Mouse (Mus musculus): ENCODE data around the gene Mtfmt. TPM values are rescaled to one million over a fixed set of nuclear protein-coding genes. Genes with fewer than 3 reads are reported as not detected.

Gene Mtfmt
- polyA plus RNA-seq, 1 experiment: 5.8 TPM

GRCm38 (mm10) chr9:65444692-65445091 is 9.1 kb downstream of the Mtfmt start:
- H3K4me3 ChIP-seq (ENCODE audit: low read depth, low read length): no peak overlapping the region
- TF ChIP-seq CTCF (IDR thresholded peaks at IDR 0.05; ENCODE audit: extremely low read depth, insufficient read length, insufficient replicate concordance, low read depth, low read length) (no peak), POLR2A (IDR thresholded peaks at IDR 0.05; ENCODE audit: low read depth, low read length) (no peak)
- H3K27me3 ChIP-seq (ENCODE audit: control insufficient read depth, insufficient read depth, low read length): no peaks in the 10 kb centered on the region
- H3K36me3 ChIP-seq (ENCODE audit: control insufficient read depth, insufficient read depth, low read length): peaks cover 57% of the 10 kb centered on the region
- H3K4me1 ChIP-seq (ENCODE audit: control insufficient read depth, insufficient read depth, insufficient read length, low read length): no peaks in the 10 kb centered on the region
- WGBS: 96% methylated on average over 4 of the region's 4 CpGs
- no peak overlapping the region for H3K27ac ChIP-seq (ENCODE audit: insufficient read depth, low read depth, low read length)

- Histone ChIP-seq H3K27me3 (ENCODE audit: control insufficient read depth, insufficient read depth, low read length) (no peaks in the 10 kb centered on the region), H3K4me3 (ENCODE audit: low read depth, low read length) (no peak overlapping the region), H3K4me1 (ENCODE audit: control insufficient read depth, insufficient read depth, insufficient read length, low read length) (no peaks in the 10 kb centered on the region), H3K36me3 (ENCODE audit: control insufficient read depth, insufficient read depth, low read length) (peaks cover 58% of the 10 kb centered on the region), H3K27ac (ENCODE audit: insufficient read depth, low read depth, low read length) (no peak overlapping the region)
- TF ChIP-seq CTCF (IDR thresholded peaks at IDR 0.05; ENCODE audit: extremely low read depth, insufficient read length, insufficient replicate concordance, low read depth, low read length): no peak
- no peak for TF ChIP-seq POLR2A (IDR thresholded peaks at IDR 0.05; ENCODE audit: low read depth, low read length)
- 93% methylated on average over 6 of the region's 6 CpGs for WGBS
Observed at GRCm38 (mm10) chr9:65447951-65448350, 12.4 kb downstream of the Mtfmt start.

- H3K36me3 ChIP-seq (ENCODE audit: control insufficient read depth, insufficient read depth, low read length): no peaks in the 10 kb centered on the region
- no peak overlapping the region for H3K4me3 ChIP-seq (ENCODE audit: low read depth, low read length)
- no peak for TF ChIP-seq POLR2A (IDR thresholded peaks at IDR 0.05; ENCODE audit: low read depth, low read length)
- H3K27ac ChIP-seq (ENCODE audit: insufficient read depth, low read depth, low read length): no peak overlapping the region
- no peaks in the 10 kb centered on the region for H3K27me3 ChIP-seq (ENCODE audit: control insufficient read depth, insufficient read depth, low read length)
- 87% methylated on average over 2 of the region's 2 CpGs for WGBS
- H3K4me1 ChIP-seq (ENCODE audit: control insufficient read depth, insufficient read depth, insufficient read length, low read length): peaks cover 2% of the 10 kb centered on the region; the same call in 1 of the 2 replicates
Observed at GRCm38 (mm10) chr9:65458975-65459374, 23.4 kb downstream of the Mtfmt start.

GRCm38 (mm10) chr9:65460198-65460597 is 24.6 kb downstream of the Mtfmt start:
- TF ChIP-seq CTCF (IDR thresholded peaks at IDR 0.05; ENCODE audit: extremely low read depth, insufficient read length, insufficient replicate concordance, low read depth, low read length) (no peak), POLR2A (IDR thresholded peaks at IDR 0.05; ENCODE audit: low read depth, low read length) (no peak)
- H3K27ac ChIP-seq (ENCODE audit: insufficient read depth, low read depth, low read length): no peak overlapping the region
- WGBS: 63% methylated on average over 3 of the region's 3 CpGs

GRCm38 (mm10) chr9:65460732-65461442 is 25.3 kb downstream of the Mtfmt start, which contains the start of gene Spg21:
Gene Spg21, plus strand, starts transcription at chr9:65460947.
- peaks cover 7% of the 10 kb centered on the region; the same call in 1 of the 2 replicates for H3K4me1 ChIP-seq (ENCODE audit: control insufficient read depth, insufficient read depth, insufficient read length, low read length)
- peaks cover 4% of the 10 kb centered on the region for H3K36me3 ChIP-seq (ENCODE audit: control insufficient read depth, insufficient read depth, low read length)
- no peak for TF ChIP-seq CTCF (IDR thresholded peaks at IDR 0.05; ENCODE audit: extremely low read depth, insufficient read length, insufficient replicate concordance, low read depth, low read length)
- peak; percentile 41; the same call in 1 of the 2 replicates for TF ChIP-seq POLR2A (IDR thresholded peaks at IDR 0.05; ENCODE audit: low read depth, low read length)
- peak within 1 kb of the TSS; percentile 88 for H3K4me3 ChIP-seq (ENCODE audit: low read depth, low read length)
- H3K27ac ChIP-seq (ENCODE audit: insufficient read depth, low read depth, low read length): peak within 1 kb of the TSS; percentile 70
- no peaks in the 10 kb centered on the region for H3K27me3 ChIP-seq (ENCODE audit: control insufficient read depth, insufficient read depth, low read length)
- under 1% methylated on average over 53 of the region's 53 CpGs for WGBS

More at GRCm38 (mm10) chr9:65460198-65460597, 24.6 kb downstream of the Mtfmt start:
- no peaks in the 10 kb centered on the region for H3K27me3 ChIP-seq (ENCODE audit: control insufficient read depth, insufficient read depth, low read length)
- H3K4me3 ChIP-seq (ENCODE audit: low read depth, low read length): no peak overlapping the region
- no peaks in the 10 kb centered on the region for H3K36me3 ChIP-seq (ENCODE audit: control insufficient read depth, insufficient read depth, low read length)
- peaks cover 7% of the 10 kb centered on the region; the same call in 1 of the 2 replicates for H3K4me1 ChIP-seq (ENCODE audit: control insufficient read depth, insufficient read depth, insufficient read length, low read length)

GRCm38 (mm10) chr9:65462544-65462943 is 27.0 kb downstream of the Mtfmt start:
- no peak overlapping the region for H3K27ac ChIP-seq (ENCODE audit: insufficient read depth, low read depth, low read length)
- WGBS: 77% methylated on average over 5 of the region's 5 CpGs
- no peaks in the 10 kb centered on the region for H3K27me3 ChIP-seq (ENCODE audit: control insufficient read depth, insufficient read depth, low read length)
- H3K4me1 ChIP-seq (ENCODE audit: control insufficient read depth, insufficient read depth, insufficient read length, low read length): peaks cover 7% of the 10 kb centered on the region; the same call in 1 of the 2 replicates
- H3K4me3 ChIP-seq (ENCODE audit: low read depth, low read length): no peak overlapping the region
- peaks cover 12% of the 10 kb centered on the region for H3K36me3 ChIP-seq (ENCODE audit: control insufficient read depth, insufficient read depth, low read length)
- TF ChIP-seq CTCF (IDR thresholded peaks at IDR 0.05; ENCODE audit: extremely low read depth, insufficient read length, insufficient replicate concordance, low read depth, low read length): no peak
- TF ChIP-seq POLR2A (IDR thresholded peaks at IDR 0.05; ENCODE audit: low read depth, low read length): no peak

GRCm38 (mm10) chr9:65464161-65464560 is 28.6 kb downstream of the Mtfmt start:
- no peak overlapping the region for H3K4me3 ChIP-seq (ENCODE audit: low read depth, low read length)
- no peaks in the 10 kb centered on the region for H3K27me3 ChIP-seq (ENCODE audit: control insufficient read depth, insufficient read depth, low read length)
- WGBS: 86% methylated on average over 6 of the region's 6 CpGs
- no peak for TF ChIP-seq CTCF (IDR thresholded peaks at IDR 0.05; ENCODE audit: extremely low read depth, insufficient read length, insufficient replicate concordance, low read depth, low read length)
- no peak for TF ChIP-seq POLR2A (IDR thresholded peaks at IDR 0.05; ENCODE audit: low read depth, low read length)
- no peak overlapping the region for H3K27ac ChIP-seq (ENCODE audit: insufficient read depth, low read depth, low read length)
- peaks cover 13% of the 10 kb centered on the region for H3K36me3 ChIP-seq (ENCODE audit: control insufficient read depth, insufficient read depth, low read length)
- peaks cover 7% of the 10 kb centered on the region; the same call in 1 of the 2 replicates for H3K4me1 ChIP-seq (ENCODE audit: control insufficient read depth, insufficient read depth, insufficient read length, low read length)

All from small intestine, adult 2 months (tissue).